11 mouse cellular contexts compared by ENCODE assay signal in the genomic region with DNA sequence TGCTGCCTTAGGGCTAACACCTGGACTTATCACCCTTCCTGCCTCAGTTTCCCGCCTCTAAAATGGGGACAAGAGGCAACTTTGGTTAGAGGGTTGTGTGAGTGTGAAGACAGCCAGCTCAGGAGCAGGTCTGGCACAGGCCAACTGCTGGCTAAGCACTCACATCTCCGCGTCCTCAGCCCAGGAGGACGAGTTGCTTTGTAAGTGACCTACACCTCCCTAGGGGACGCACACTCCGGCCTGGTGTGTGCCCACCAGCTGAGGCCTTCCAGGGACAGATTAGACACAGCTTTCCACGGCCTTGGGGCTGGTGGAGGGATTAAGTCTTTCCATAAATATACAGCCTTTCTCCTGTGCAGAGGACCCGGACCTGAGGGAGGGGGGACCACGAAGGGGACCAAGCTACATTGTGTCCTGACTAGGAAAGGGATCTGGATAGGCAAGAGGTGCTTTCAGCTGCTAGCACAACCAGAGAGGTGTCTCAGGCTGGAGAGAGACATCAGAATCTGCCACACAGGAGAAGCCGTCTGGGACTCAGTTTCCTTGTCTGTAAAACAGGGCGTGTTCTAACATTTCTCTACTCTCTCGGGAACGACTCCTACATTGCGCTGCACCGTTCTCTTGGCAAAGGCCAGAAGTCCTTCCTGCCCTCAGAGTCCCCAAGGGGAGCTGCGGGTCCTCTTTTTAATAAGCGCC. TPM values are rescaled to one million over a fixed set of nuclear protein-coding genes. Genes with fewer than 3 reads are reported as not detected.
DNase-seq lines count a peak whose midpoint lies in the region; ATAC-seq lines count a peak whose summit lies in the region.
"Had no signal": no experiment of that assay in that cellular context is flagged by ENCODE, and none has a peak within 500 bp of the region (broad histone marks: within the 10 kb centered on the region; RNA-seq: fewer than 3 reads in every experiment).

No protein-coding gene starts in this region.

- no peak for ATAC-seq in neural tube, embryonic 11.5 days (ENCODE audit: insufficient read depth, low FRiP score, low TSS enrichment)
- no peak for ATAC-seq in liver, embryonic 12.5 days

- H3K36me3 ChIP-seq in neural tube, embryonic 11.5 days (ENCODE audit: control insufficient read depth, insufficient read depth, low read length), result no peaks in the 10 kb centered on the region
- no peaks in the 10 kb centered on the region for H3K36me3 ChIP-seq in liver, embryonic 12.5 days

- H3K9me3 ChIP-seq in neural tube, embryonic 11.5 days (ENCODE audit: control insufficient read depth, low read length), result no peaks in the 10 kb centered on the region
- H3K9me3 ChIP-seq in liver, embryonic 12.5 days (replicated peaks), result 0 out of 2 replicates have a peak, but pooled peaks cover 4% of the 10 kb centered on the region

- H3K4me2 ChIP-seq in neural tube, embryonic 11.5 days (ENCODE audit: low read depth), result peak overlapping the region; percentile 92
- peak overlapping the region; percentile 91 for H3K4me2 ChIP-seq in liver, embryonic 12.5 days

- 31% methylated on average over 17 of the region's 17 CpGs for WGBS in neural tube, embryonic 11.5 days
- 40% methylated on average over 17 of the region's 17 CpGs for WGBS in liver, embryonic 12.5 days (ENCODE audit: insufficient replicate concordance)

- DNase-seq in adrenal gland, postnatal 14 days, result peak; percentile 66
- no peak for DNase-seq in adrenal gland, adult 2 months
- DNase-seq in neural tube, embryonic 11.5 days (ENCODE audit: low spot score), result peak; percentile 35
- DNase-seq in neural tube, embryonic 10.5 days (ENCODE audit: extremely low spot score, low spot score), result no peak
- no peak for DNase-seq in cerebellum, postnatal 25 days
- no peak for DNase-seq in ovary, postnatal 14 days (ENCODE audit: low spot score)
- no peak for DNase-seq in gastrocnemius, postnatal 25 days
- DNase-seq: adrenal gland, postnatal 25 days; gastrocnemius, postnatal 10 days had no signal

- H3K27ac ChIP-seq in neural tube, embryonic 11.5 days (ENCODE audit: low read depth, low read length), result no peak overlapping the region
- no peak overlapping the region for H3K27ac ChIP-seq in liver, embryonic 12.5 days

- peak overlapping the region; percentile 50 for H3K4me3 ChIP-seq in neural tube, embryonic 11.5 days (ENCODE audit: low read depth, low read length)
- H3K4me3 ChIP-seq in liver, embryonic 12.5 days, result peak overlapping the region; percentile 59; the same call in 1 of the 2 replicates

- 0 out of 2 replicates have a peak overlapping the region, but pooled peaks have one; percentile 10 for H3K9ac ChIP-seq in neural tube, embryonic 11.5 days (ENCODE audit: low read length)
- no peak overlapping the region for H3K9ac ChIP-seq in liver, embryonic 12.5 days

- H3K4me1 ChIP-seq in neural tube, embryonic 11.5 days (ENCODE audit: control insufficient read depth, insufficient read depth, low read length), result peaks cover 14% of the 10 kb centered on the region
- peaks cover 16% of the 10 kb centered on the region for H3K4me1 ChIP-seq in liver, embryonic 12.5 days

- H3K27me3 ChIP-seq in neural tube, embryonic 11.5 days (ENCODE audit: control insufficient read depth, insufficient read depth, low read length), result peaks cover 18% of the 10 kb centered on the region
- peaks cover 86% of the 10 kb centered on the region for H3K27me3 ChIP-seq in liver, embryonic 12.5 days (replicated peaks)

RNA-seq across cellular contexts. Expression of a gene that starts 14.3 kb away (rescaled TPM):
- total RNA-seq in adrenal gland, postnatal 14 days (2021), result 27.8 and 31.6 TPM in 2 replicates
- total RNA-seq in adrenal gland, adult 2 months (2021), result 10 to 100 TPM in 1 of 2 experiments, 1 to 10 TPM in 1; 7.2 to 27.6 TPM
- polyA plus RNA-seq in adrenal gland, adult 2 months (2012; rRNA removed), result 14.9 and 33.6 TPM in 2 replicates
- 2.5 and 2.6 TPM in 2 replicates for polyA plus RNA-seq in neural tube, embryonic 11.5 days (2014; fragmentation: Nextera tagmentation; extraction: Ambion mirVana)
- 0.83 and 1.3 TPM in 2 replicates for polyA plus RNA-seq in liver, embryonic 12.5 days (2016; fragmentation: Nextera tagmentation; extraction: Ambion mirVana)
- total RNA-seq in gastrocnemius, postnatal 25 days (2021), result under 1 TPM; 0.67 to 0.70 TPM
- total RNA-seq: monocyte, adult 5-6 weeks had no signal

RNA-seq across cellular contexts. Expression of a gene that starts 34.8 kb away (rescaled TPM):
- total RNA-seq in adrenal gland, postnatal 14 days (2021), result 0.64 TPM in 1 of 2 replicates, not detected in the other
- total RNA-seq in adrenal gland, adult 2 months (2021), result not detected
- polyA plus RNA-seq in adrenal gland, adult 2 months (2012; rRNA removed), result 3.4 and 10.8 TPM in 2 replicates
- polyA plus RNA-seq in neural tube, embryonic 11.5 days (2014; fragmentation: Nextera tagmentation; extraction: Ambion mirVana), result 2.3 and 2.5 TPM in 2 replicates
- polyA plus RNA-seq in liver, embryonic 12.5 days (2016; fragmentation: Nextera tagmentation; extraction: Ambion mirVana), result 0.69 and 0.79 TPM in 2 replicates
- total RNA-seq in gastrocnemius, postnatal 25 days (2021), result not detected
- total RNA-seq: adrenal gland, postnatal 25 days; gastrocnemius, postnatal 10 days; monocyte, adult 5-6 weeks had no signal

RNA-seq across cellular contexts. Expression of a gene that starts 34.9 kb away (rescaled TPM):
- total RNA-seq in adrenal gland, postnatal 14 days (2021), result 2,387 and 2,670 TPM in 2 replicates
- total RNA-seq in adrenal gland, adult 2 months (2021), result 1,000 to 10,000 TPM; 1,249 to 1,840 TPM
- polyA plus RNA-seq in adrenal gland, adult 2 months (2012; rRNA removed), result 508 and 556 TPM in 2 replicates
- 920 and 934 TPM in 2 replicates for polyA plus RNA-seq in neural tube, embryonic 11.5 days (2014; fragmentation: Nextera tagmentation; extraction: Ambion mirVana)
- polyA plus RNA-seq in liver, embryonic 12.5 days (2016; fragmentation: Nextera tagmentation; extraction: Ambion mirVana), result 769 and 831 TPM in 2 replicates
- 1,000 to 10,000 TPM; 1,728 to 1,814 TPM for total RNA-seq in gastrocnemius, postnatal 25 days (2021)

RNA-seq across cellular contexts. Expression of a gene that starts 35.3 kb away (rescaled TPM):
- total RNA-seq in adrenal gland, postnatal 14 days (2021), result 106 and 116 TPM in 2 replicates
- 100 to 1,000 TPM in 1 of 2 experiments, 10 to 100 TPM in 1; 73.1 to 136 TPM for total RNA-seq in adrenal gland, adult 2 months (2021)
- polyA plus RNA-seq in adrenal gland, adult 2 months (2012; rRNA removed), result 145 and 176 TPM in 2 replicates
- polyA plus RNA-seq in neural tube, embryonic 11.5 days (2014; fragmentation: Nextera tagmentation; extraction: Ambion mirVana), result 274 and 290 TPM in 2 replicates
- 171 and 180 TPM in 2 replicates for polyA plus RNA-seq in liver, embryonic 12.5 days (2016; fragmentation: Nextera tagmentation; extraction: Ambion mirVana)
- total RNA-seq in gastrocnemius, postnatal 25 days (2021), result 10 to 100 TPM; 28.0 to 28.1 TPM

RNA-seq across cellular contexts. Expression of a gene that starts 44.0 kb away (rescaled TPM):
- total RNA-seq in adrenal gland, postnatal 14 days (2021), result 10.3 and 15.5 TPM in 2 replicates
- total RNA-seq in adrenal gland, adult 2 months (2021), result 1 to 10 TPM; 3.8 to 5.7 TPM
- polyA plus RNA-seq in adrenal gland, adult 2 months (2012; rRNA removed), result 7.8 and 8.7 TPM in 2 replicates
- polyA plus RNA-seq in neural tube, embryonic 11.5 days (2014; fragmentation: Nextera tagmentation; extraction: Ambion mirVana), result 101 and 109 TPM in 2 replicates
- polyA plus RNA-seq in liver, embryonic 12.5 days (2016; fragmentation: Nextera tagmentation; extraction: Ambion mirVana), result 77.5 and 81.2 TPM in 2 replicates
- total RNA-seq in gastrocnemius, postnatal 25 days (2021), result 1 to 10 TPM; 1.0 to 1.3 TPM

Comparison
In these comparisons a context has a peak if more than half of its experiments do, and no peak if none do; other contexts are left out.
1. DNase-seq: peak in adrenal gland, postnatal 14 days (single experiment) and neural tube, embryonic 11.5 days (single experiment); none in adrenal gland, adult 2 months (single experiment), neural tube, embryonic 10.5 days (single experiment), cerebellum, postnatal 25 days (0 of 2), ovary, postnatal 14 days (single experiment) and gastrocnemius, postnatal 25 days (single experiment).
2. RNA of a gene that starts 14.3 kb away (total RNA-seq): 27.8 to 31.6 TPM in adrenal gland, postnatal 14 days and 7.2 to 27.6 TPM in adrenal gland, adult 2 months; 0.67 to 0.70 TPM in gastrocnemius, postnatal 25 days; every median in the first group is over 4 times any median in the second.